Mouse (Mus musculus) T-helper 1 cell (primary cell): ENCODE measurements around the gene Clstn3.
"Not testable (repeated sequence)": the region's sequence is repeated elsewhere in the genome, so short reads cannot be mapped to it uniquely, and the experiment has no call there.

Experiments
- in situ Hi-C: fragments of 300-600 bp; cut with MboI, MseI; formaldehyde crosslinking; loops from one replicate; pipeline ENCODE4 v1.15.1; 2025; ENCODE audit warnings: high pct_unique_total_duplicates

The Clstn3 gene

DNA sequence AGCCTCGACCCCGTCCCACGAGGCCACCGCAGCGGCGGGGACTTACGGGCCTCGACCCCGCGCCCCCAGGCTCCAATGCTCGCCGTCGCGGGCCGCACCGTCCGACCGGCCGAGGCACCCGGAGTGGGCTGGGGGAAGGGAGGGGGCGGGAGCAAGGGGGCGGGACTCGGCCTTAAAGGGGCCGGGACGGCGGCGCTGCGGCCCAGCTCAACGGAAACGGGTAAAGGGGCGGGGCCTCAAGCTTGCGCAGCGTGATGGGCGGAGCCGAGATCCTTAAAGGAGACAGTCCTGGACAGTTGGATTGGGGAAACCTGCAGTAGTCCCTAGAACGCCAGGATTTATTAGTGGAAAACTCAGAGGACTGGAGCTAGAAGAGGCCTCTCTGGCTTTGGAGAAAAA is 49.7 kb downstream of the Clstn3 start, which contains the start of gene Pex5:
Gene Pex5 (minus strand): TSS at position 141 of the 399 bp plus-strand sequence.
- in situ Hi-C loops = no loop called here

DNA sequence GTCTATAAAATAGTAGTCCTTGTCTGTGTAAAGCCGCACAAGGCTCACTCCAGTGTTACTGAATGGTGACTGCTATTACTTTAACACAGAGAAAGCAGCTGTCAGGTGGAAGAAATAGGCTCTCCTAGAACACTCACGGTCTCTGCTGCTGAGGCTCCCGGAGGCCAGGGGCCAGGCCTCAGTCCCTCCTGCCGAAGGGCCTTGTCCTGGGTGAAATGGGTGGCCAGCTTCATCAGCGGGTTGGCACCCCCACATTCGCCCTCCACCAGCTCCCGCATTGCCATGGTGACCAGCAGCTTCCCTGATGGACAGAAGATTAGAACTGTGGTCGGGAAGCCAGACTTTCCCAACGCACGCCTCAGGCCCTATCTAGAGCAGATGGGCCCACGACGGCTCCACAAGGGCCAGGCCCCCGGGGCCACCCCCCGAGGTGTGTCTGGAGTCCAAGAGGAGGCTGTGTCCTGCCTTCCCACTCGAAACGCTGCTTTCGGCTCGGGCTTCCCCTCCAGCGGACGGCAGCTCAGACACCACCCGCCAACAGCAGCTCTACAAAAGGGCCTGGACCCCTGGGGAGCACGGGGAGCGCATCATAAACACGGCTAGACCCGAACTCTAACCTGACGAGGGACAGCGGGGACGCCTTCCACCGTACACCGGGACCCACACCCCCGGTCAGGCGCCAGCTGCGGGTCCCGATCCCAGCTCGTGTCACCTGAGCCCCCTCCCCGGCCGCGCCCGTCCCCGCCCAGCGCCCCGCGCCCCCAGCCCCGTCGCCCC is 50.3 kb downstream of the Clstn3 start:
- in situ Hi-C loops = no loop called here

GRCm38 (mm10) chr6:124413770-124414149 is 50.8 kb downstream of the Clstn3 start:
- in situ Hi-C loops = no loop called here

GRCm38 (mm10) chr6:124408355-124408754 is 56.2 kb downstream of the Clstn3 start:
- in situ Hi-C loops = loop anchor here (10.0 kb wide), 1 partner anchor 1504 kb away; no protein-coding TSS in a partner anchor

DNA sequence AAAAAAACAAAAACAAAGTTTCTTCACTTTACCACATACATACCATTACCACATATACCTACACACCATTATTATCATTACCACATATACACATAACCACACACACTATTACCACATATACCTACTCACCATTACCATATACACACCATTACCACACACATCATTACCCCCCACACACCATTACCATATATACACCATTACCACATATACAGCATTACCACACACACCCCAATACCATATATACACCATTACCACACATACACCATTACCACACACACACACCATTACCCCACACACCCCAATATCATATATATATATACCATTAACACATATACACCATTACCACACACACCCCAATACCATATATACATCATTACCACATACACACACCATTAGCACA is 57.4 kb downstream of the Clstn3 start:
- in situ Hi-C loops = loop anchor here (10.0 kb wide), 1 partner anchor 1502 kb away; no protein-coding TSS in a partner anchor

DNA sequence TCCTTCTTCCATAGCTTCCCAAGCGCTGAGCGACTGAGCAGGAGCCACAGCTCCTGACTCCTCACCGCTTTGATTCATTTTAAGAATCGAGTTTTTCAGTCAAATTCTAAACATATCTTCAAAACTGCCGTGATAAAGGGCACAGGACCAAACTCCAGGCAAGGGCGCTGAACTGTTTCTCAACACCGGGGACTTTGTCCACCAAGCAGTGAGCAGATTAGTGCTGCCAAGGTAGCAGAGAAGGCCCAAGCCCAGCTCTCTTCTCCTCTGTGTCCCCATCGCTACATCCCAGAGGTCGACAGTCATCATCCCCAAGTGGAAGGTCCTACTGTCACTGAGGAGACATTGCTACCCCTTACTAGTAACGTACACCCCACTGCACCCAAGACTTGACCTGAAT is 58.3 kb downstream of the Clstn3 start:
- in situ Hi-C loops = loop anchor here (10.0 kb wide), 1 partner anchor 1502 kb away; no protein-coding TSS in a partner anchor

GRCm38 (mm10) chr6:124399738-124400137 is 64.9 kb downstream of the Clstn3 start:
- in situ Hi-C loops = loop anchor here (10.0 kb wide), 1 partner anchor 1495 kb away; no protein-coding TSS in a partner anchor

- in situ Hi-C loops = not testable (repeated sequence)
Measured at GRCm38 (mm10) chr6:124394991-124395390, 69.6 kb downstream of the Clstn3 start.
